Mouse (Mus musculus): Measurements from ENCODE around the gene Cyren.

GRCm38 (mm10) chr6:34896168-34896780, 18.4 kb upstream of the Cyren start:
- TF ChIP-seq GATA1 (IDR thresholded peaks at IDR 0.05; ENCODE audit: borderline replicate concordance, low read length), result no peak
- no peak for TF ChIP-seq FLI1 (IDR thresholded peaks at IDR 0.05; ENCODE audit: low read length)
